Mouse (Mus musculus) G1E (cell line): Measurements from ENCODE around the gene Unc13c.

Experiments used
- CTCF ChIP-seq: IDR thresholded peaks from 2 replicates; pipeline ENCODE4 v1.5.1; 2012; ENCODE audit warnings: low read depth, low read length, inconsistent platforms, mixed read lengths
- GATA1 ChIP-seq: IDR thresholded peaks from 2 replicates; pipeline ENCODE4 v1.6.1; 2012; ENCODE audit warnings: borderline replicate concordance, low read length, inconsistent platforms, mixed read lengths
- POLR2AphosphoS5 ChIP-seq: IDR thresholded peaks from 2 replicates; pipeline ENCODE4 v1.6.1; 2012; ENCODE audit warnings: low read depth, low read length, inconsistent platforms; ENCODE audit not compliant: insufficient replicate concordance
- TAL1 ChIP-seq: conservative IDR thresholded peaks from 2 replicates; pipeline ENCODE4 v1.6.1; 2012; ENCODE audit warnings: low read depth, low read length, inconsistent platforms, mixed read lengths

DNA sequence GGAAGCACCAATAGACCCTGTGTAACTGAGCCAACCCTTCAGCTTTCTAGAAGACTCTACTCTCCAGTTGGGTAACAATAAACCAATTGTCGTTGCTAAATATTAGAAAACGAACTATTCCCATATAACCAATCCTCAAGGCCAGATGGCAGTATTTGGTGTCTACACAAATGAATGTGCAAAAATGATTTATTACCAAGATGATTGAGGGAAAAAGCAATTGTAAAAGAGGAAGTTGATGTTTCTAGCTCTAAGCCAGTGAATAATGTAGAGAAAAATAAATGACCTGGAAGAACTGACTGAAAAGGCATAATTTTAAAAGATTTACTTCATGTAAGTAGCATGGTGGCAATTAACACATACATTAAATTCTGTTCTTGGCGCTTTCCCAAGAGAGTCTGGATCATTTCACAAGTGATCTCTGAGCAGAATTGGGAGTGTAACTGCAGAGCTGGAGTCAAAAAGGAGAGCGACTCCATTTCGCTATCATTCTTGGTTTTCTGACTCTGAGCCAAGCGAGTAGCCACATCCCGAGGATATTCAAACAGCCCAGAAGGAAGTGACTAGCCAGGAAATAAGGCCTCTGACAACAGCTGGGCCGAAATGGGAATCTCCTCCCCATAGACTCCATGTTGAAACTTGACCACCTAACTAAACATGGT is 3.7 kb upstream of the Unc13c start:
- TF ChIP-seq CTCF: no peak
- no peak for TF ChIP-seq GATA1
- TF ChIP-seq TAL1: no peak
- TF ChIP-seq POLR2AphosphoS5: no peak
